Mouse (Mus musculus) heart, adult 2 months (tissue): ENCODE results near the gene Gatc.

Source experiments
- CTCF ChIP-seq: fragments of 200-600 bp; IDR thresholded peaks from 2 replicates; pipeline ENCODE4 v1.8.1; 2022; ENCODE audit warnings: antibody characterized with exemption, mild to moderate bottlenecking, moderate library complexity
- POLR2A ChIP-seq: fragments of 200-500 bp; IDR thresholded peaks from 2 replicates; pipeline ENCODE4 v1.6.1; 2011; ENCODE audit warnings: mild to moderate bottlenecking, low read depth, low read length, control low read depth; ENCODE audit not compliant: insufficient read depth

GRCm38 (mm10) chr5:115312816-115313667 is 27.9 kb downstream of the Gatc start:
- TF ChIP-seq CTCF (no peak), POLR2A (no peak)
